Mouse (Mus musculus) heart, adult 11 months (tissue): ENCODE results near the gene Cat.

ENCODE experiments used
- DNase-seq: peaks from one replicate; pipeline ENCODE4 v3.0.0; 2022

The Cat gene

GRCm38 (mm10) chr2:103432695-103433275, 52.2 kb downstream of the Cat start:
- DNase-seq: no peak

- no peak for DNase-seq
Measured at GRCm38 (mm10) chr2:103430712-103431111, 54.2 kb downstream of the Cat start.

- no peak for DNase-seq
Measured at GRCm38 (mm10) chr2:103428356-103428755, 56.6 kb downstream of the Cat start.

GRCm38 (mm10) chr2:103425456-103426063, 59.4 kb downstream of the Cat start:
- no peak for DNase-seq

GRCm38 (mm10) chr2:103424349-103425026, 60.5 kb downstream of the Cat start:
- DNase-seq: no peak

GRCm38 (mm10) chr2:103423884-103424283, 61.1 kb downstream of the Cat start:
- DNase-seq: peak; percentile 88

GRCm38 (mm10) chr2:103420650-103421507, 64.1 kb downstream of the Cat start:
- DNase-seq: no peak

- no peak for DNase-seq
Measured at GRCm38 (mm10) chr2:103415774-103416173, 69.2 kb downstream of the Cat start.

- DNase-seq: no peak
Measured at GRCm38 (mm10) chr2:103413381-103413780, 71.6 kb downstream of the Cat start.

- no peak for DNase-seq
Measured at GRCm38 (mm10) chr2:103411816-103412215, 73.1 kb downstream of the Cat start.

GRCm38 (mm10) chr2:103411348-103411747, 73.6 kb downstream of the Cat start, which contains the start of gene Elf5:
Gene Elf5 (plus strand): TSS chr2:103411688.
- DNase-seq: no peak

GRCm38 (mm10) chr2:103406239-103406638, 78.7 kb downstream of the Cat start:
- DNase-seq: no peak
